Mouse (Mus musculus) cerebellum, adult 2 months (tissue): ENCODE measurements at regions not wholly inside any gene's neighbourhood (a gene's known extent, or its start where the extent isn't known, plus 50 kb on each side); places are given as distances from the start of the nearest gene placed in this dataset.

ENCODE experiments used
- DNase-seq, 2 experiments: peaks; one replicate each; pipeline ENCODE4 v3.0.0; 2021
- H3K27ac ChIP-seq: fragments of 200-500 bp; 2 replicates; pipeline ENCODE4 v1.5.1; 2012; ENCODE audit warnings: low read length, control low read depth, inconsistent platforms; ENCODE audit not compliant: insufficient read depth
- H3K27me3 ChIP-seq: fragments of 200-500 bp; 2 replicates; pipeline ENCODE4 v1.6.1; 2012; ENCODE audit warnings: inconsistent platforms, mild to moderate bottlenecking, low read length, moderate library complexity; ENCODE audit not compliant: control insufficient read depth, insufficient read depth
- H3K4me1 ChIP-seq: fragments of 200-500 bp; 2 replicates; pipeline ENCODE4 v1.6.1; 2011; ENCODE audit warnings: low read length; ENCODE audit not compliant: control insufficient read depth, insufficient read depth
- H3K4me3 ChIP-seq: fragments of 200-500 bp; replicated peaks from 2 replicates; pipeline ENCODE3; 2011; ENCODE audit warnings: mild to moderate bottlenecking, low read depth, low read length, control low read depth; ENCODE audit not compliant: insufficient read depth
- CTCF ChIP-seq: fragments of 200-500 bp; IDR thresholded peaks from 2 replicates; pipeline ENCODE4 v1.5.1; 2011; ENCODE audit warnings: low read depth, mild to moderate bottlenecking, control low read depth, low read length, moderate library complexity, borderline replicate concordance; ENCODE audit not compliant: insufficient read depth
- POLR2A ChIP-seq: fragments of 200-500 bp; IDR thresholded peaks from 2 replicates; pipeline ENCODE4 v1.6.1; 2011; ENCODE audit warnings: low read length, control low read depth, borderline replicate concordance; ENCODE audit not compliant: insufficient read depth
- WGBS: fragments of 180-500 bp; shearing (Covaris S2); methylation state at CpG from one replicate; pipeline ENCODE4 v1.1.7; 2018; 5-methylcytosine and 5-hydroxymethylcytosine counted together

DNA sequence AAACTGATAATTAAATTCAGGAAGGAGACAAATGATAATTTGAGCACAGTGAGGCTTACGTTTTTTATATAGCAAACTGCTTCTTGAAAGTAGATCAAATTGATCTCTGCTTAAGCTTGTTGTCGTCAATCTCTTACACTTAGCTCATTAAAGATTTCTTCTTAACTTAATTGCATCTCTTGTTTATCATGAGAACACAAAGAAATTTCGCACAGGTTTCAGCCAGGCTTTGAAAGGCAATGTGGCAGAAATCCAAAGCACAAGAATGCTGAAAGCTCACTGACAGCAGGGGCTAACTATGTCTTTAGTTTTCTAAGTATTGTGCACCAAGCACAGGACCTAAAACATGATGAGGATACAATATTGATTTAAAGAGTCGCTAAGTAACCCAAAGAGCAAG is 422.3 kb upstream of the A1bg start:
- DNase-seq = no peak
- Histone ChIP-seq H3K4me3 (no peak overlapping the region), H3K27me3 (no peaks in the 10 kb centered on the region), H3K27ac (no peak overlapping the region), H3K4me1 (no peaks in the 10 kb centered on the region)
- 31% methylated on average over 4 of the region's 4 CpGs for WGBS
- no peak for TF ChIP-seq POLR2A
- no peak for TF ChIP-seq CTCF

DNA sequence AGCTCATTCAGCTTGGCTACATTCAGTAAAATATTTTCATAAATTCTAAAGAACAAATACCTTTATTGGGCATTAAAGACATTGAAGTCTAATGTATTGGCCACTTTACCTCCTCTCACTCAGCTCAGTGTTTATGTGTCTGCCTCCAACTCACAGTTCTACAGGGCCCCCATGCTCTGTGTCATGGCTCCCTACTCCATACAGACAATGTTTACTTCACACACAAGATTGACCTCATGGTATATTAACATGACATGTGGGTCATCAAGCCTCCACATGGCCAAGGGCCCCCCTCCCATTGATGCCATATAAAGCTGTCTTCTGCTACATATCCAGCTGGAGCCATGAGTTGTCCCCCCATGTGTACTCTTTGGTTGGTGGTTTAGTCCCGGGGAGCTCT is 419.8 kb upstream of the A1bg start:
- Histone ChIP-seq H3K27me3 (no peaks in the 10 kb centered on the region), H3K4me3 (no peak overlapping the region), H3K4me1 (no peaks in the 10 kb centered on the region), H3K27ac (no peak overlapping the region)
- TF ChIP-seq POLR2A = no peak
- no peak for TF ChIP-seq CTCF
- WGBS = 79% methylated on average over 1 of the region's 1 CpGs
- DNase-seq = no peak

DNA sequence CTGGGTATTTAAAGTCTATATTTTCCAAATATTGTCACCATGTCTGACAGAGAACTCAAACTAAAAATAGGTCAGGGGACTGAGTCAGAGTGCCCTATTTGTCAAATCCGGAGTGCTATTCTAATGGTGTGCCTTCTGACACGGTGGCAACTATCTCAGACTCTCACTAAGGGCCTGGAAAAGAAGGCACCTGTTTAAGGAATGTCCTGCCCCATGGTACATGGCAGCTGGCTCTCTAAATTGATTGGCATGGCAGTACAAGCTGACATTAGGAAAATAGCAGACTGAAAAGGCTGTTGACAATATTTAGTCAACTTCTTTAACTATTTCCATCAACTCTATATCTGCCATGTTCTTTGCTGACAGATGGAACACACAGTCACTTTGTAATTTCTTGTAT is 405.1 kb upstream of the A1bg start:
- Histone ChIP-seq H3K27me3 (no peaks in the 10 kb centered on the region), H3K27ac (no peak overlapping the region), H3K4me3 (no peak overlapping the region), H3K4me1 (no peaks in the 10 kb centered on the region)
- TF ChIP-seq CTCF = no peak
- TF ChIP-seq POLR2A = no peak
- WGBS = 77% methylated on average over 2 of the region's 2 CpGs
- no peak for DNase-seq

DNA sequence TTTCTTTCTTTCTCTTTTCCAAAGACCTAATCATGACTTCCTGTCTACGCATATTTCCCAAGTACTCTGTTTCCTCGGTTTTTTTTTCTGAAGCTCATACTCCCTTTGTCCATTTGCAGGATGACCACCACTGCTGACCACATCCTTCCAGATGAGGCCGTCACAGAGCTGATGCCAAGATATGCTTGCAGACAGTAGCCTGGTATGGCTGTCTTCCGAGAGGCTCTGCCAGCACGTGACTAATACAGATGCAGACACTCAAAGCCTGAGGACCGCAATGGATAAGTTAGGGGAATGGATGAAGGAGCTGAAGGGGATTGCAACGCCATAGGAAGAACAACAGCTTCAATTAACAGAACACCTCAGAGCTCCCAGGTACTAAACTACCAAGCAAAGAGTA is 399.4 kb upstream of the A1bg start:
- Histone ChIP-seq H3K27ac (no peak overlapping the region), H3K27me3 (no peaks in the 10 kb centered on the region), H3K4me3 (no peak overlapping the region), H3K4me1 (no peaks in the 10 kb centered on the region)
- WGBS = 93% methylated on average over 7 of the region's 7 CpGs
- no peak for TF ChIP-seq POLR2A
- no peak for TF ChIP-seq CTCF
- DNase-seq = no peak

DNA sequence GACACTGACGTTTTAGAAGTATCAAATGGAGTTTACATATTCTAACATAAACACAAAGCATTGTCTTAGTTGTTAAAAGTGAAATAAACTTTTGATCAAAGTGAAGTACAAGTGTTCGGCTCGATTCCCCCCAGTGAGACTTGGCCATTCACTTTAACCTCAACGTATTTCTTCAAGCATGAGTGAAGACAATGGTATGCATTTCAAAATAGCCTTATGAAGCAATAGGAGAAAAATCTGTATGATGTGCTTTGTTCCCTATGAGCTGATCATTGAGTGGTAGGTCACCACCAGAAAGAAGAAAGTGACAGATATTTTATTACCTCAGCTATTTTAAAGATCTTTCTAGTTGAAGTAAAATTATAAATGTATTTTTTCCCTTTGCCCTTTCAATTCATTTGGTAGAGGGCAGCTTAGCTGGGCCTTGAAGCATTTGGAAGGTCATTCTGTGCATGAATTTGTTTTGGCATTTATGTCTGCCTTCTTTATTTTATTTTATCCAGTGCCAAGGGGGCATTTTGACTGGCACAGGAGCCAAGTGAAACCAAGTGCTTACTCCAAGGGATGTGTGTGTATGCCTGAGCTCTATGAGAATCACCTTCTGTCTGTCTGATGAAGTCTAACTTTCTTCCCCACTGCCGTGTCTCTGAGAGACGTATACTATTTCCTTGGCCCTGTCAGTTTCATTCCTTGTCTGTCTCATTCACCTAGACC is 386.8 kb upstream of the A1bg start:
- no peaks in the 10 kb centered on the region for H3K4me1 ChIP-seq
- no peak overlapping the region for H3K27ac ChIP-seq
- H3K27me3 ChIP-seq = no peaks in the 10 kb centered on the region
- WGBS = 56% methylated on average over 6 of the region's 6 CpGs
- no peak for TF ChIP-seq POLR2A
- TF ChIP-seq CTCF = no peak
- no peak for DNase-seq
- H3K4me3 ChIP-seq = no peak overlapping the region

DNA sequence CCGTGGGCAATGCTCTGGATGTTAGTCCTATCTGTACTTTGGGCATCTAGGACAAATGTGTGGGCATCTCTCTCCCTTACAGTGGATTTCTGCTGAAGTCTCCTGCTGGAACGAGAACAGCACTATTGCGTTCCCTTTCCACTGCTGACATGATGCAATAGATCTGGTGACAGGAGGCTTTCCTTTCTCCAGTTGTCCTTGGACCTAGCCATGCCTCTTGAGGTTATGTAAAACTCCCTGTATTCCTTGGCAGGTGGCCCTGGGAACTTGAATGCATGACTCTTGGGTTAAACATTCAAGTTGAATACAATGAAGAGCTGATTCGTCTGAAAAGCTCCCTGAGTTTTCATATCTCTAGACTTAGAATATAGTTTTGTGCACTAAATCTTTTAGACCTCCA is 386.1 kb upstream of the A1bg start:
- DNase-seq = no peak
- H3K4me1 ChIP-seq = no peaks in the 10 kb centered on the region
- no peak overlapping the region for H3K4me3 ChIP-seq
- no peak overlapping the region for H3K27ac ChIP-seq
- TF ChIP-seq CTCF (no peak), POLR2A (no peak)
- H3K27me3 ChIP-seq = no peaks in the 10 kb centered on the region
- 72% methylated on average over 4 of the region's 4 CpGs for WGBS

DNA sequence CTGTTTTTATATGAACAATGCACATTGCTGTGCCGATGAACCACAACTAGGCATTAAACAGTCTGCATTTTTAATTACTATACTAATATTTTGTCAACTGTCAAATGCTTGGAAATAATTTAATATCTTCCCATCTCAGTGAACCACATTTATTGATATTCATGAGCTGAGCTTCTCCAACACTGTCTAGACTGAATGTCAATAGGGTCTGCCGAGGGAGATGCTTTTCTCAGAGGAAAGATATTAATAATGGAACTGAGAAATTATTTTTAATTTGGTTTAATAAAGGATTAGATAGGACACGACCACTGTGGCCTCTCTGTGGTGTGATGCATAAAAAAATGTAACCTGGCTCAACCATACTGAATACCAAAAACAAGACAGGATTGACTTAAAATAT is 381.7 kb upstream of the A1bg start:
- Histone ChIP-seq H3K27me3 (no peaks in the 10 kb centered on the region), H3K27ac (no peak overlapping the region), H3K4me1 (no peaks in the 10 kb centered on the region), H3K4me3 (no peak overlapping the region)
- DNase-seq = no peak
- TF ChIP-seq POLR2A = no peak
- no peak for TF ChIP-seq CTCF
- WGBS = 51% methylated on average over 3 of the region's 3 CpGs

DNA sequence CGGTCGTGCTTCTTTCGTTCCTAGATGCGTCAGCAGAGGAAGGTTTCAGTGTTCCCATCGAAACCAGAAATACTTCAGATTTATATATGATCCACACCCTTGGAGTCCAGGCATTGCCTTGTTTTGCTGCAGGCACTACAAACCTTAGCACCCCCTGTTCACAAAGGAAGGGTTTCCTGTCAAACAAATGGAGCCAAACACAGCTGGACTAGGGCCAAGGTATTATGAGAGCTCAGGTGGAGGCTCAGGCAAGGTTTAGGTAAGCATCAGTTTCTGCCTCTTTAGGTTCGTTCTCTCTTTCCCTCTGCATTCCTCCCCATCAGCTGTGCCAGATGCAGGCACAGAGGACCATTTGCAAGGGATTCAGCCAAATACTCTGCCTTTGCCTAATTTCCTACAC is 377.0 kb upstream of the A1bg start:
- Histone ChIP-seq H3K4me3 (no peak overlapping the region), H3K27ac (no peak overlapping the region), H3K27me3 (no peaks in the 10 kb centered on the region), H3K4me1 (no peaks in the 10 kb centered on the region)
- TF ChIP-seq CTCF = no peak
- no peak for TF ChIP-seq POLR2A
- DNase-seq = no peak
- WGBS = 85% methylated on average over 6 of the region's 6 CpGs
